Mouse (Mus musculus): Measurements from ENCODE around the gene Tph1.

GRCm38 (mm10) chr7:46712250-46712649 lies 39.9 kb upstream of the Tph1 start:
- no peak for TF ChIP-seq POLR2A (IDR thresholded peaks at IDR 0.05; ENCODE audit: borderline replicate concordance, extremely low read depth, insufficient read depth, insufficient read length, poor library complexity, severe bottlenecking)
- TF ChIP-seq CTCF (IDR thresholded peaks at IDR 0.05; ENCODE audit: borderline replicate concordance, extremely low read depth, insufficient read depth, insufficient read length) = no peak

Data from brain, embryonic 14.5 days (tissue).